Mouse (Mus musculus): ENCODE measurements at regions not wholly inside any gene's neighbourhood (a gene's known extent, or its start where the extent isn't known, plus 50 kb on each side); places are given as distances from the start of the nearest gene placed in this dataset.

- TF ChIP-seq CTCF (IDR thresholded peaks at IDR 0.05; ENCODE audit: borderline replicate concordance, insufficient read depth, low read length) (no peak), POLR2A (IDR thresholded peaks at IDR 0.05; ENCODE audit: low read depth, low read length) (no peak)
These were observed 798.6 kb downstream of the Robo2 start for GRCm38 (mm10) chr16:73613017-73613416.

All from embryonic fibroblast, embryonic 13.5 days (primary cell).